Comparison of ENCODE assay signal across 15 mouse cellular contexts in genomic region chr15:22151894-22152494, GRCm38 (mm10).
"Had no signal": no experiment of that assay in that cellular context is flagged by ENCODE, and none has a peak within 500 bp of the region (broad histone marks: within the 10 kb centered on the region; RNA-seq: fewer than 3 reads in every experiment).

No protein-coding gene starts in this region.

- H3K9me3 ChIP-seq: kidney, embryonic 15.5 days; limb, embryonic 15.5 days; liver, embryonic 12.5 days; stomach, embryonic 15.5 days had no signal

- H3K4me1 ChIP-seq: kidney, embryonic 15.5 days; limb, embryonic 15.5 days; liver, embryonic 12.5 days; stomach, embryonic 15.5 days had no signal

- H3K9ac ChIP-seq: kidney, embryonic 15.5 days; limb, embryonic 15.5 days; liver, embryonic 12.5 days; lung, embryonic 14.5 days; stomach, embryonic 15.5 days had no signal

- H3K27me3 ChIP-seq: kidney, embryonic 15.5 days; limb, embryonic 15.5 days; liver, embryonic 12.5 days; stomach, embryonic 15.5 days had no signal

- H3K4me3 ChIP-seq: kidney, embryonic 15.5 days; limb, embryonic 15.5 days; liver, embryonic 12.5 days; myocyte; stomach, embryonic 15.5 days had no signal

- ATAC-seq: liver, embryonic 12.5 days had no signal

- DNase-seq: kidney, adult 18-20 months; kidney, postnatal 14 days; layer of hippocampus, postnatal 36 days; lung, embryonic 14.5 days; lung, postnatal 10 days; lung, postnatal 4 days; retina, postnatal 1 day; right cerebral cortex, postnatal 14 days; thymus, adult 2 months; thymus, postnatal 25 days had no signal

- H3K27ac ChIP-seq: kidney, embryonic 15.5 days; limb, embryonic 15.5 days; liver, embryonic 12.5 days; stomach, embryonic 15.5 days had no signal

- H3K4me2 ChIP-seq: kidney, embryonic 15.5 days; limb, embryonic 15.5 days; liver, embryonic 12.5 days; lung, embryonic 14.5 days; stomach, embryonic 15.5 days had no signal

- H3K36me3 ChIP-seq: kidney, embryonic 15.5 days; limb, embryonic 15.5 days; liver, embryonic 12.5 days; stomach, embryonic 15.5 days had no signal
